In genomic region chr14:102629601-102630000, GRCm38 (mm10) we compare ENCODE assay signal across 23 mouse cellular contexts.
DNase-seq lines count a peak whose midpoint lies in the region; ATAC-seq and TF ChIP-seq lines count a peak whose summit lies in the region.
"Had no signal": no experiment of that assay in that cellular context is flagged by ENCODE, and none has a peak within 500 bp of the region (broad histone marks: within the 10 kb centered on the region; RNA-seq: fewer than 3 reads in every experiment).

No protein-coding gene starts in this region.

- H3K4me2 ChIP-seq in forebrain, embryonic 14.5 days (ENCODE audit: low read length): no peak overlapping the region
- H3K4me2 ChIP-seq: embryonic facial prominence, embryonic 12.5 days; limb, embryonic 15.5 days; lung, embryonic 14.5 days; midbrain, embryonic 12.5 days had no signal

- no peak overlapping the region for H3K27ac ChIP-seq in forebrain, embryonic 14.5 days (ENCODE audit: low read depth, low read length)
- no peak overlapping the region for H3K27ac ChIP-seq in forebrain, embryonic 10.5 days
- H3K27ac ChIP-seq: embryonic facial prominence, embryonic 12.5 days; heart, embryonic 10.5 days; limb, embryonic 15.5 days; liver, embryonic 14.5 days; midbrain, embryonic 12.5 days had no signal

- no peaks in the 10 kb centered on the region for H3K27me3 ChIP-seq in forebrain, embryonic 14.5 days (replicated peaks; ENCODE audit: control insufficient read depth, insufficient read depth, low read length)
- H3K27me3 ChIP-seq in forebrain, embryonic 10.5 days (ENCODE audit: poor library complexity, severe bottlenecking): no peaks in the 10 kb centered on the region
- H3K27me3 ChIP-seq: embryonic facial prominence, embryonic 12.5 days; limb, embryonic 15.5 days; midbrain, embryonic 12.5 days had no signal

- DNase-seq in cerebellum, adult 11-12 months: peak; percentile 6
- DNase-seq in cerebellum, postnatal 36 days: no peak
- DNase-seq in forebrain, embryonic 14.5 days (ENCODE audit: low spot score): peak; percentile 29
- no peak for DNase-seq in forebrain, embryonic 10.5 days (ENCODE audit: extremely low spot score, low spot score)
- DNase-seq in layer of hippocampus, adult 8-10 months (ENCODE audit: low spot score in 2 of 2): peak; percentile 3 to 10
- DNase-seq in layer of hippocampus, postnatal 25 days (ENCODE audit: extremely low spot score in 1 of 2, low spot score in 1 of 2): no peak
- peak; percentile 40 for DNase-seq in brain, embryonic 14.5 days (ENCODE audit: low read depth)
- no peak for DNase-seq in testis, postnatal 14 days (ENCODE audit: low spot score)
- DNase-seq: adrenal gland, postnatal 10 days; heart, postnatal 4 days; kidney, adult 18-20 months; layer of hippocampus, postnatal 36 days; lung, embryonic 14.5 days; right cerebral cortex, postnatal 14 days; spleen, adult 18-20 months; thymus, postnatal 25 days had no signal

- H3K9ac ChIP-seq in forebrain, embryonic 14.5 days (ENCODE audit: low read length): no peak overlapping the region
- H3K9ac ChIP-seq: embryonic facial prominence, embryonic 12.5 days; limb, embryonic 15.5 days; liver, embryonic 14.5 days; lung, embryonic 14.5 days; midbrain, embryonic 12.5 days had no signal

- no peaks in the 10 kb centered on the region for H3K36me3 ChIP-seq in forebrain, embryonic 14.5 days (ENCODE audit: control insufficient read depth, insufficient read depth, low read length)
- H3K36me3 ChIP-seq in forebrain, embryonic 10.5 days (replicated peaks): no peaks in the 10 kb centered on the region
- H3K36me3 ChIP-seq: embryonic facial prominence, embryonic 12.5 days; heart, embryonic 10.5 days; limb, embryonic 15.5 days; midbrain, embryonic 12.5 days had no signal

- ATAC-seq in forebrain, embryonic 14.5 days: no peak
- ATAC-seq: inflammation-experienced regulatory T-cells, adult 6 months had no signal

- no peak overlapping the region for H3K4me3 ChIP-seq in forebrain, embryonic 14.5 days (ENCODE audit: low read depth, low read length)
- no peak overlapping the region for H3K4me3 ChIP-seq in forebrain, embryonic 10.5 days
- H3K4me3 ChIP-seq: embryonic facial prominence, embryonic 12.5 days; erythroblast, embryonic 14.5 days; heart, embryonic 10.5 days; limb, embryonic 15.5 days; midbrain, embryonic 12.5 days had no signal

- H3K9me3 ChIP-seq in forebrain, embryonic 14.5 days (replicated peaks; ENCODE audit: control insufficient read depth, low read length): no peaks in the 10 kb centered on the region
- H3K9me3 ChIP-seq in forebrain, embryonic 10.5 days: no peaks in the 10 kb centered on the region
- H3K9me3 ChIP-seq: embryonic facial prominence, embryonic 12.5 days; heart, embryonic 10.5 days; limb, embryonic 15.5 days; midbrain, embryonic 12.5 days had no signal

- 50% methylated on average over 2 of the region's 2 CpGs for WGBS in forebrain, embryonic 14.5 days
- WGBS in forebrain, embryonic 10.5 days: 87% methylated on average over 2 of the region's 2 CpGs

- H3K4me1 ChIP-seq in forebrain, embryonic 14.5 days (ENCODE audit: control insufficient read depth, insufficient read depth, low read length): no peaks in the 10 kb centered on the region
- H3K4me1 ChIP-seq in forebrain, embryonic 10.5 days: no peaks in the 10 kb centered on the region
- H3K4me1 ChIP-seq: embryonic facial prominence, embryonic 12.5 days; heart, embryonic 10.5 days; limb, embryonic 15.5 days; midbrain, embryonic 12.5 days had no signal

- TF ChIP-seq CTCF in brain, embryonic 14.5 days (IDR thresholded peaks at IDR 0.05; ENCODE audit: borderline replicate concordance, extremely low read depth, insufficient read depth, insufficient read length): no peak

- TF ChIP-seq POLR2A in brain, embryonic 14.5 days (IDR thresholded peaks at IDR 0.05; ENCODE audit: borderline replicate concordance, extremely low read depth, insufficient read depth, insufficient read length, poor library complexity, severe bottlenecking): no peak

Comparison
In these comparisons a context has a peak if more than half of its experiments do, and no peak if none do; other contexts are left out.
1. DNase-seq: peak in cerebellum, adult 11-12 months (single experiment), forebrain, embryonic 14.5 days (single experiment), layer of hippocampus, adult 8-10 months (2 of 2) and brain, embryonic 14.5 days (single experiment); none in cerebellum, postnatal 36 days (0 of 2), forebrain, embryonic 10.5 days (single experiment), layer of hippocampus, postnatal 25 days (0 of 2) and testis, postnatal 14 days (single experiment).